Mouse (Mus musculus) embryonic facial prominence, embryonic 14.5 days (tissue): ENCODE results near the gene Hebp1. TPM values are rescaled to one million over a fixed set of nuclear protein-coding genes. Genes with fewer than 3 reads are reported as not detected.

Experiments
- ATAC-seq: fragments of 200-750 bp; cut with Nextera tagmentation; 2 replicates; pipeline ENCODE4 v1.8.0; 2017; ENCODE audit warnings: low read depth, moderate number of reproducible peaks, moderate TSS enrichment
- DNase-seq: peaks from one replicate; pipeline ENCODE4 v3.0.0-alpha.2; 2015; ENCODE audit warnings: low spot score
- H3K27ac ChIP-seq: fragments of 300-500 bp; sonication (generic); replicated peaks from 2 replicates; pipeline ENCODE4 v1.5.1; 2014; ENCODE audit warnings: low read depth, mild to moderate bottlenecking, low read length, moderate library complexity
- H3K27me3 ChIP-seq: fragments of 300-500 bp; sonication (generic); replicated peaks from 2 replicates; pipeline ENCODE4 v1.6.1; 2014; ENCODE audit warnings: low read length; ENCODE audit not compliant: control insufficient read depth, insufficient read depth
- H3K36me3 ChIP-seq: fragments of 300-500 bp; sonication (generic); 2 replicates; pipeline ENCODE4 v1.6.1; 2014; ENCODE audit warnings: low read length, mixed read lengths; ENCODE audit not compliant: control insufficient read depth, insufficient read depth
- H3K4me1 ChIP-seq: fragments of 300-500 bp; sonication (generic); 2 replicates; pipeline ENCODE4 v1.6.1; 2014; ENCODE audit warnings: antibody characterized with exemption, low read length; ENCODE audit not compliant: control insufficient read depth, insufficient read depth
- H3K4me2 ChIP-seq: fragments of 300-500 bp; sonication (generic); 2 replicates; pipeline ENCODE4 v1.6.1; 2014; ENCODE audit warnings: low read depth, mild to moderate bottlenecking, low read length, moderate library complexity, mixed read lengths
- H3K4me3 ChIP-seq: fragments of 300-500 bp; sonication (generic); 2 replicates; pipeline ENCODE4 v1.5.1; 2014; ENCODE audit warnings: low read depth, mild to moderate bottlenecking, low read length
- H3K9ac ChIP-seq: fragments of 300-500 bp; sonication (generic); 2 replicates; pipeline ENCODE4 v1.6.1; 2014; ENCODE audit warnings: low read depth, mild to moderate bottlenecking, low read length, moderate library complexity, mixed read lengths
- H3K9me3 ChIP-seq: fragments of 300-500 bp; sonication (generic); 2 replicates; pipeline ENCODE4 v1.6.1; 2016; ENCODE audit warnings: low read length; ENCODE audit not compliant: control insufficient read depth
- WGBS: fragments of 180-500 bp; shearing (Covaris S2); extraction: QIAGEN DNeasy Blood & Tissue Kit; methylation state at CpG from one replicate; pipeline ENCODE4 v1.1.7; 2014; 5-methylcytosine and 5-hydroxymethylcytosine counted together
- polyA plus RNA-seq: library from polyadenylated mRNA; unstranded; fragments of >200 nt; fragmentation: Nextera tagmentation; extraction: Ambion mirVana; gene quantifications from 2 replicates; pipeline ENCODE4 v1.2.1, GENCODE M21; 2014

The Hebp1 gene
- polyA plus RNA-seq, result 7.4 and 12.2 TPM in 2 replicates

- H3K4me1 ChIP-seq, result no peaks in the 10 kb centered on the region
- under 1% methylated on average over 34 of the region's 52 CpGs for WGBS
- H3K4me2 ChIP-seq, result peak within 1 kb of the TSS; percentile 93
- no peaks in the 10 kb centered on the region for H3K27me3 ChIP-seq
- DNase-seq (peak; percentile 84), ATAC-seq (peak; percentile 92)
- H3K9me3 ChIP-seq, result no peaks in the 10 kb centered on the region
- H3K27ac ChIP-seq, result peak within 1 kb of the TSS; percentile 41; the same call in 1 of the 2 replicates
- H3K9ac ChIP-seq, result peak within 1 kb of the TSS; percentile 82
- peak within 1 kb of the TSS; percentile 89 for H3K4me3 ChIP-seq
- no peaks in the 10 kb centered on the region for H3K36me3 ChIP-seq
Measured at GRCm38 (mm10) chr6:135197921-135198532, at the start of gene Hebp1, which contains the start of gene Fam234b. Hebp1 (minus strand) TSS chr6:135198022. Fam234b (plus strand) TSS chr6:135197977.

DNA sequence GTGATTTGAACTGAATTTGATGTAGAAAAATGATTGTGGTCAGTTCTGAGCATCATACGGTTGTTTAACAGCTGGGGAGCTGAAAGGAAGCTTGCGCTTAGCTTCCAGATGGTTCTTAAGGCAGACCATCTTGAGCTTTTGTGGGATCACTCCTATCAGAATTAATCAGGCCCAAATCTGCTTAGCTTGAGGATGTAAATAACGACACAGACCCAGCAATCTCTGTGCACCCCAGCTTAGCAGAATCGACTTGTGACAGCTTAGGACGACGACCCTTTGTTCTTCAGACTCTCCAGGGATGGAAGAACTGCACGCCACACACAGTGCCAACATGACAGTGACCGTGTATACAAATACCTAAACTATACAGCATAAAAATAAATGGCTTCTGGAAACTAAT lies 47.8 kb upstream of the Hebp1 start:
- peaks cover 11% of the 10 kb centered on the region for H3K4me1 ChIP-seq
- no peaks in the 10 kb centered on the region for H3K27me3 ChIP-seq

DNA sequence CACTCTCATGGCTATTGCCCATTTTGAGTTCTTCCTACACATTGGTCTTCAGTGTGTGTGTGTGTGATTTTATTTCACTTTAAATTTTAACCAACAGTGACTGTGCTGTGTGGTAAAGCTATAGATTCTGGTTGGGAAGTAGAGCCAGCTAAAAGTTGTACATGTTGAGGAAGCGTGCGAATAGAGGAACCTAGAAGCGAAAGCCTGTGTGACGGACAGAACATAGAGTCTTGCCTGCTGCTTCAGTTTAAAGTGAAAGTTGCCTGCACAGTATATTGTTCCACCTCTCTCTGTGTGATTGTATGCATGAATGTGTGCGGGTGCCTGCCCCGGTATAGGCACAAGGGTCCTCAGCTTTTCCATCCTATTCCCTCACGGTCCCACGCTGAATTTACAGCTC lies 42.5 kb upstream of the Hebp1 start:
- Histone ChIP-seq H3K4me1 (peaks cover 4% of the 10 kb centered on the region; the same call in 1 of the 2 replicates), H3K9me3 (no peaks in the 10 kb centered on the region), H3K4me3 (no peak overlapping the region), H3K27ac (no peak overlapping the region), H3K27me3 (no peaks in the 10 kb centered on the region), H3K4me2 (no peak overlapping the region), H3K9ac (no peak overlapping the region), H3K36me3 (peaks cover 4% of the 10 kb centered on the region; the same call in 1 of the 2 replicates)
- 93% methylated on average over 8 of the region's 8 CpGs for WGBS
- ATAC-seq (no peak), DNase-seq (no peak)

More for the DNA sequence above, 47.8 kb upstream of the Hebp1 start:
- H3K9me3 ChIP-seq, result no peaks in the 10 kb centered on the region
- ATAC-seq (no peak), DNase-seq (no peak)
- no peak overlapping the region for H3K4me3 ChIP-seq
- WGBS, result 65% methylated on average over 8 of the region's 8 CpGs
- no peak overlapping the region for H3K27ac ChIP-seq
- no peak overlapping the region for H3K4me2 ChIP-seq
- no peaks in the 10 kb centered on the region for H3K36me3 ChIP-seq
- H3K9ac ChIP-seq, result no peak overlapping the region

GRCm38 (mm10) chr6:135238211-135238610 lies 40.4 kb upstream of the Hebp1 start:
- ATAC-seq (no peak), DNase-seq (no peak)
- Histone ChIP-seq H3K27ac (no peak overlapping the region), H3K4me1 (peaks cover 4% of the 10 kb centered on the region; the same call in 1 of the 2 replicates), H3K4me3 (no peak overlapping the region), H3K27me3 (no peaks in the 10 kb centered on the region), H3K4me2 (no peak overlapping the region), H3K36me3 (peaks cover 18% of the 10 kb centered on the region), H3K9me3 (no peaks in the 10 kb centered on the region), H3K9ac (no peak overlapping the region)
- 46% methylated on average over 4 of the region's 4 CpGs for WGBS

DNA sequence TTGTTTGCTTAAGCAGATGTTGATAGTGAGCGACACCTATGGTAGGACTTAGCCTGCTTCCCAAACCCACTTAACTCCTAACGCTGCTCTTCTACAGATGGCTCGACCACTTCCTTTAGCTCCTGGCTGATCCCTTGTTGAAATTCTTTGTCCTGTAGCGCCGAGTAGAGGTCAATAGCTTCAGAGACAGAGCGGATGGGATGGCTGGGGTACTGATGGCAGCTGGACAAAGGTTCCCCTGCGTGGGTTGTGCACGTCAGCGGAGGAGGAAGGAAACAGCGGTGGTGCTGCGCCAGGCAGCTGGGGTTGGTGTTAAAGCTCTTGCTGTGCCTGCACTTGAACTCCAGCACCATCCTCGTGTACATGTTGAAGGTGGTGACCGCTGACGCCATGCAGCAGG lies 39.5 kb upstream of the Hebp1 start:
- Histone ChIP-seq H3K4me3 (no peak overlapping the region), H3K9me3 (no peaks in the 10 kb centered on the region), H3K27ac (no peak overlapping the region), H3K27me3 (no peaks in the 10 kb centered on the region), H3K9ac (no peak overlapping the region), H3K4me1 (peaks cover 4% of the 10 kb centered on the region; the same call in 1 of the 2 replicates), H3K36me3 (peaks cover 26% of the 10 kb centered on the region), H3K4me2 (no peak overlapping the region)
- 73% methylated on average over 14 of the region's 14 CpGs for WGBS
- no peak for ATAC-seq
- no peak for DNase-seq

GRCm38 (mm10) chr6:135236576-135236975 lies 38.8 kb upstream of the Hebp1 start:
- H3K9me3 ChIP-seq, result no peaks in the 10 kb centered on the region
- H3K4me2 ChIP-seq, result no peak overlapping the region
- peaks cover 30% of the 10 kb centered on the region for H3K36me3 ChIP-seq
- no peaks in the 10 kb centered on the region for H3K27me3 ChIP-seq
- DNase-seq (no peak), ATAC-seq (no peak)
- no peak overlapping the region for H3K9ac ChIP-seq
- H3K27ac ChIP-seq, result no peak overlapping the region
- WGBS, result 81% methylated on average over 3 of the region's 3 CpGs
- H3K4me3 ChIP-seq, result no peak overlapping the region
- H3K4me1 ChIP-seq, result peaks cover 4% of the 10 kb centered on the region; the same call in 1 of the 2 replicates

DNA sequence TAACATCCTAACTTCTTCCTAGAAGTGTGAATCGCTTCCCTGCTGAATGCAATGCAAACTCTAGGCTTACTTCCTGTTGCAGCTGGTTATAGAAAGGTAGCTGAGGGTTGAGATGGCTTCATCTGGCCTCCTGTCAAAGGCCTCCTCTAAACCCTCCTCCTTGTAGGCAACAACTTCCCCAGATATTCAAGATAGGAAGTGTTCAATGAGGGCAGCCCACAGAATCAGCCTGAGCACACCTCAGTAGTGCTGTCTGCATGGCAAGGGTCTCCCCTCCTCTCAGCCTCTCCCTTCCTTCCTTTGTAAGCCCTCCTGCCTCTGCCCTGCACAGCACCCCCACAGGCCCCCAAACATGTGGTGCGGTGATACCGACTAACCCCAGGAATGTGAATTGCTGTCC lies 37.9 kb upstream of the Hebp1 start:
- peaks cover 30% of the 10 kb centered on the region for H3K36me3 ChIP-seq
- no peak overlapping the region for H3K27ac ChIP-seq
- H3K4me2 ChIP-seq, result no peak overlapping the region
- H3K9me3 ChIP-seq, result no peaks in the 10 kb centered on the region
- no peak for ATAC-seq
- no peaks in the 10 kb centered on the region for H3K27me3 ChIP-seq
- no peak overlapping the region for H3K4me3 ChIP-seq
- no peaks in the 10 kb centered on the region for H3K4me1 ChIP-seq
- no peak overlapping the region for H3K9ac ChIP-seq
- 90% methylated on average over 3 of the region's 3 CpGs for WGBS
- no peak for DNase-seq

DNA sequence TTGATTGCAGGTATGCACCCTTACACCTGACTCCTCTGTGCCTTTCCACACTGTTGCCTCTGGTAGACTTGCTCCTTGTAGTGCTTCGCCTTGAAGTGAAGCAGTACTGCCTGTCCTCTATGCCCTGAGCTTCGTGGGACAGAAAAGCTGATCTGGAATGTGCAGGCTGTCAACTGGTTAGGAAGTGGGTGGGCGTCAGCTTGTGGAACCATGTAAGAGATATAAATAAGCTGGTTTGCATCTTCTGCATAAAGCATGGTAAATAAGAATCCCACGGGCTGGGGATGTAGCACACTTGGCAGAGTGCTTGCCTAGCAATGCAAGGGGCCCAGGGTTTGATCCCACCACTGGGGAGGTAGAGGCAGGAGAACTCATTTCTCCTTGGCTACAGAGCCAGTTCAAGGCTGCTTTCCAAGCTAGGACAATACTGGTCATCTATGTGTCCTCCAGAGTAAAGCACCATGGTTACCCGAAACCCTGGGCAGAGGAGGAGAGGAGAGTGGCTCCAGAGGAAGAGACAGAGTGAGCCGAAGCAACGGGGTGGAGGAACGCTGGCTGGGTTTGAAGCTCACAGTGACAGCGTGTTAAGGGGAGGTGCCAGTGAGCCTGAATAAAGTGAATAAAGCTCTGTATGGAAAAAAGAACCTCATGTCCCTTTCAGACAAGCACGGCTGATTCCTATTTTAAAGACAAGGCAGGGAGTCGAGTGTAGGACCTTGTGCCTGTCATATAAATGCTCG lies 34.8 kb upstream of the Hebp1 start:
- peaks cover 44% of the 10 kb centered on the region for H3K36me3 ChIP-seq
- WGBS, result 73% methylated on average over 12 of the region's 12 CpGs

More for the DNA sequence above, 34.8 kb upstream of the Hebp1 start:
- DNase-seq, result no peak
- Histone ChIP-seq H3K27me3 (no peaks in the 10 kb centered on the region), H3K4me1 (no peaks in the 10 kb centered on the region), H3K4me3 (no peak overlapping the region), H3K27ac (no peak overlapping the region), H3K9me3 (no peaks in the 10 kb centered on the region), H3K9ac (no peak overlapping the region), H3K4me2 (no peak overlapping the region)
- no peak for ATAC-seq
